Mouse (Mus musculus) megakaryocyte-erythroid progenitor cell, adult 5-6 weeks (primary cell): ENCODE measurements around the gene Zfp609. TPM values are rescaled to one million over a fixed set of nuclear protein-coding genes. Genes with fewer than 3 reads are reported as not detected.

Source experiments
- ATAC-seq: replicated peaks from 2 replicates; pipeline ENCODE4 v1.8.0; 2016; ENCODE audit warnings: mild to moderate bottlenecking, inconsistent platforms; ENCODE audit not compliant: severe bottlenecking, poor library complexity, low FRiP score, low TSS enrichment
- total RNA-seq, 2 experiments: library from RNA; stranded (forward) in 1 of 2; stranded (reverse) in 1 of 2; fragments of 200-1000, 215-1000 nt in 1 of 2; fragments of >200 nt in 1 of 2; fragmentation: Nextera tagmentation in 1 of 2; gene quantifications; 2 replicates each; pipeline ENCODE4 v1.2.3; 2014 to 2017

Gene Zfp609
- total RNA-seq, 2 experiments from 2014 or later: 13.8 to 25.5 TPM

GRCm38 (mm10) chr9:65776874-65777432, 50.4 kb downstream of the Zfp609 start:
- ATAC-seq: no peak

- no peak; the same call in 1 of the 2 replicates for ATAC-seq
These were observed 51.1 kb downstream of the Zfp609 start for GRCm38 (mm10) chr9:65776137-65776872.

GRCm38 (mm10) chr9:65773783-65774182, 53.6 kb downstream of the Zfp609 start:
- no peak for ATAC-seq

GRCm38 (mm10) chr9:65771011-65771664, 56.2 kb downstream of the Zfp609 start:
- no peak for ATAC-seq

GRCm38 (mm10) chr9:65762728-65763127, 64.6 kb downstream of the Zfp609 start:
- ATAC-seq: no peak

- no peak for ATAC-seq
These were observed 67.4 kb downstream of the Zfp609 start for GRCm38 (mm10) chr9:65759992-65760391.

- no peak for ATAC-seq
These were observed 68.1 kb downstream of the Zfp609 start for GRCm38 (mm10) chr9:65759256-65759655.

- no peak for ATAC-seq
These were observed 69.5 kb downstream of the Zfp609 start for GRCm38 (mm10) chr9:65757826-65758225.

- ATAC-seq: no peak
These were observed 71.5 kb downstream of the Zfp609 start for GRCm38 (mm10) chr9:65755673-65756375.

- ATAC-seq: no peak
These were observed 72.2 kb downstream of the Zfp609 start for GRCm38 (mm10) chr9:65755164-65755563.

- no peak for ATAC-seq
These were observed 74.7 kb downstream of the Zfp609 start for GRCm38 (mm10) chr9:65752632-65753031.

- no peak for ATAC-seq
These were observed 75.5 kb downstream of the Zfp609 start for GRCm38 (mm10) chr9:65751906-65752305.

GRCm38 (mm10) chr9:65748102-65748501, 79.3 kb downstream of the Zfp609 start:
- no peak for ATAC-seq

- peak; percentile 54 for ATAC-seq
These were observed 80.9 kb downstream of the Zfp609 start for GRCm38 (mm10) chr9:65746479-65746878.

- ATAC-seq: no peak
These were observed 81.9 kb downstream of the Zfp609 start for GRCm38 (mm10) chr9:65745456-65745855.

GRCm38 (mm10) chr9:65744171-65745082, 82.9 kb downstream of the Zfp609 start:
- ATAC-seq: peak; percentile 24; the same call in 1 of the 2 replicates

GRCm38 (mm10) chr9:65743809-65744170, 83.6 kb downstream of the Zfp609 start:
- ATAC-seq: no peak

GRCm38 (mm10) chr9:65743322-65743721, 84.0 kb downstream of the Zfp609 start:
- ATAC-seq: no peak

GRCm38 (mm10) chr9:65742777-65743176, 84.6 kb downstream of the Zfp609 start:
- ATAC-seq: no peak
